Mouse (Mus musculus): Measurements from ENCODE around the gene Gpr35.

Gene Gpr35

DNA sequence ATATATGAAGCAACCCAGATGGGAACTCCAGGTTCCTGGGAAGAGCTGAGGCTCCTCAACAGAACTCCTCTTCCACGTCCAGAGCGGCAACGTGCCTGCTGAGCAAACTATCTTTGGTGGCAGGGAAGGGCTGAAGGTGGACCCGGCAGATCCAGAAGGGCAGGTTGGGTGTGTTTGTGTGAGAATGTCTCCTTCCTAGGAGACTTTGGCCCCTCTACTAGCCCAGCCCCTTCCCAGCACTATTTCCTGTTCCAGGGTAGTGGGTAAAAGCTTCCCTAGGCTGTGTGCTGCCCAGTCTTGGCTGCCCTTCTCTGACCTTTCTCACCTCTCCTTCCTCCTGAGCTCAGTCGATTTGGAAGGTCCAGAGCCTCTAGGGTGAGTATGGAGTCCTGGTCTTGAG lies at the start of gene Gpr35:
TSS of gene Gpr35 (plus strand) at position 259 of the 400 bp plus-strand sequence.
- peak in 1 of 2 experiments; percentile 8 for DNase-seq (ENCODE audit: low spot score in 2 of 2)

DNA sequence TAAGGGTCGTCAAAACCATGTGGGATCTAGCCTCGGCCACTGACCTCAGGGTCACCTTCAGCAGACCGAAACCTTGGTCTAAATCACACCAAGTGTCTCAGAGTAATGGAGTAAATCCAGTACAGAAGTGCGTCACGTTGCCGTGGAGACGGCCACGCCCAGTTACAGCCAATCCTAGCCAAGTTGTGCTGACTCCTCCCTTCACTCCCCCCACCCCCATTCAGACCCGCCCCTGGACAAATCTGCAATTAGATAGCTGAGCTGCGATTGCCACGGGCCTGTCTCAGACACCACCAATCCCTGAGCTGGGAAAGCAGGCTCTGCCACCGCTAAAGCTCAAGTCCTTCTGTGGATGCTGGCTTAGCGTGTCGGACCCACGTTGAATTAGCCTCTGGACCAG lies 47.9 kb upstream of the Gpr35 start, which contains the start of gene Ankmy1:
TSS of gene Ankmy1 (minus strand) at position 121 of the 400 bp plus-strand sequence.
- peak in 1 of 2 experiments; percentile 50 for DNase-seq (ENCODE audit: low spot score in 2 of 2)

DNA sequence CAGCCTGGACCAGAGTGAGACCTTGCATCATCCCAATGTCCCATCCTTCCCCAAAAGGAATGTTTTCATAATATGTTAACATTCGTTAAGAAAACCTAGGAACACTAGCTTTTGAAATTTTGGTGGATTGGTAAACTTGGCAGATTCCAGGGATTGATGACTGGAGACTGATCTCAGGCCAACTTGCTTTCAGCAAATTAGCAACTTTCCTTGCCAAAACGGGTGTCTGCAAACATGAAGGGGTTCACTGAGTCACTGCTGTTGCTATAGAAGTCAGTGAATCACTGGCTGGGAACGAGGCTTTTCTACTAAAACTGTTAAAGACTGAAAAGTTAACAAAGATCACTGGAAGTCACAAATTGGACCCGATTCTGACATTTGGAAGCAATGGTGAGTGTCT lies 47.0 kb upstream of the Gpr35 start:
- no peak for DNase-seq (ENCODE audit: low spot score in 2 of 2)

DNA sequence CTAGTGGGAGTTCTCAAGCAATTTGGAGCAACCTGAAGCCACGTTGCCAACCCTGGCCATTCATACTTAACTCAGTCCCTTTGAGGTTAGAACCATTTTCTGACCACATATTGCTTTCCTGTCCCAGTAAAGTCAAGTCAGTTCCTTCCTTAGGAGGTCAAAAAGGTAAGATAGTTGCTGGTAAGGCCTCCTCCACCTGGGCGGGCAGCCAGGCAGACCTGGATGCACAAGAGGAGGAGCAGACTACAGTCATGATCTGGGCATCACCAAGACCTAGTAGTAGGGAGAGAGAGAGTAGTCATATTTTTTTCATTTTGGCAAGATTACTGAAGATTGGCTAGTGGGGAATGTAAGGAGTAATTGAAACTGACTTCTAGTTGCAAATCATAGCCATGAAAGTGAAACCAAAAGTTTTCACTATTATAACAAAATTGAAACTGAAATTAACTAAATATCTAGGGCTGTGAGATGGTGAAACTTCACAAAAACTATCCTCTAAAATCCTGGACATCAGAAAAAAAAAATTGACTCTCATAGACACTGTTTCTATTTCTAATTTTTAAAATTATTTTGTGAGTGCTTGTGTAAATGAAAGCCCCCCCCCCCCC lies 44.9 kb upstream of the Gpr35 start:
- DNase-seq (ENCODE audit: low spot score in 2 of 2), result no peak

DNA sequence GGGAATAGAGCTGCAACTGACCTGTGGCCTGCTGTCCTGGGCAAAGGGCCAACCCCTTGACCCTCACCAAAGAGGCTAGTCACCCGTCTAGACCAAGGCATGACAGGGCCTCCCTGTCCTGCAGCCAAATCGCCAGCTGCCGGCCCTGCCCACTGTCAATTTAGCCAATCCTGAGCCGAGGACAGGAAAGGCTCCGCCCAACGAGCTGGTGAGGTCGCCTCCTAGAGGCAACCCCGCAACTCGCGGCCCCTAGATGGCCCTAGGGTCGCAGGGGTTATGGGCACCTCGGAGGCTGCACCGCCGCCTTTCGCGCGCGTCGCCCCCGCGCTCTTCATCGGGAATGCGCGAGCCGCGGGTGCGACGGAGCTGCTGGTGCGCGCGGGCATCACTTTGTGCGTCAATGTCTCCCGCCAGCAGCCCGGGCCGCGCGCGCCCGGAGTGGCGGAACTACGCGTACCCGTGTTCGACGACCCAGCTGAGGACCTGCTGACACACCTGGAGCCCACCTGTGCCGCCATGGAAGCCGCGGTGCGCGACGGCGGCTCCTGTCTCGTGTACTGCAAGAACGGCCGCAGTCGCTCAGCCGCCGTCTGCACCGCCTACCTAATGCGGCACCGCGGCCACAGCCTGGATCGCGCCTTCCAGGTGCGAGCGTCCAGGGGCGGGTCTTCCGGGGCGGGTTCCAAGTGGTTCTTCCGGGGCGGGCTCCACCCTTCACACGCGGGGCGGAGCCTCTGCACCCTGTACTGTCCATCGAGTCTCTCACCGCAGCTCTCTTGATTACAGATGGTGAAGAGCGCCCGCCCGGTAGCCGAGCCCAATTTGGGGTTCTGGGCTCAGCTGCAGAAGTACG lies 43.7 kb upstream of the Gpr35 start, which contains the start of gene Dusp28:
TSS of gene Dusp28 (plus strand) at position 203 of the 853 bp plus-strand sequence.
- peak; percentile 81 to 91 for DNase-seq (ENCODE audit: low spot score in 2 of 2)

DNA sequence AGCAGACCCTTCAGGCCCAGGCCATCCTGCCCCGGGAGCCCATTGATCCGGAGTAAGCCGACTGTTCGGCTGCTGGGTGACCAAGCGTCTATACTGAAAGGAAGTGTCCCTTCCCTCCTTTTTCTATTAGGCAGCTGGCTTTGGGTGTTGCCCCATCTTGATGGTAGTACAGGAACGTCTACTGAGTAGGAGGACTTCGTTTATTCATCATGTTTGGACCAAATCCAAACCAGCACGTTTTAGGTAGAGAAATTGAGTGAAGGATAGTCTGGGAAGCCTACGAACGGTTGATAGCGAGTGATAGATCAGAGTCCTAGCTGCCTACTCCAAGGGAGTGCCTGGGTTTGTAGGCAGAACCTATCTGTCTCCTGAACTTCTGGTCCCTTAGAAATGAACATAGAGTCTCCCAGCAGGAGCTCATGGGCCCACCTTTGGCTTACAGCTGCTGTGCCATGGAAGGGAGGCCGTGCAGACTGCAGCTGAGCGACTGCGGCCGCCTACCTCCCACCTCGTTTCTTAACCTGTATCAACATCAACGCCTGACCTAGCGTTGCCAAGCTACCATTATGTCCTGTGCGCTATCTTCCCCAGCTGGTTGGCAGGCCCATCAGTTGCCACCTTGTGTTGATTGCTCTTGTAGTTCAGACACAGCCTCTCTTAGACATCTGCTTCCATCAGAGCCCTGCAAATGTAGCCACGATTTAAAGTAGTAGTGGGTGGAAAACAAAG lies 42.9 kb upstream of the Gpr35 start:
- DNase-seq (ENCODE audit: low spot score in 2 of 2), result no peak

DNA sequence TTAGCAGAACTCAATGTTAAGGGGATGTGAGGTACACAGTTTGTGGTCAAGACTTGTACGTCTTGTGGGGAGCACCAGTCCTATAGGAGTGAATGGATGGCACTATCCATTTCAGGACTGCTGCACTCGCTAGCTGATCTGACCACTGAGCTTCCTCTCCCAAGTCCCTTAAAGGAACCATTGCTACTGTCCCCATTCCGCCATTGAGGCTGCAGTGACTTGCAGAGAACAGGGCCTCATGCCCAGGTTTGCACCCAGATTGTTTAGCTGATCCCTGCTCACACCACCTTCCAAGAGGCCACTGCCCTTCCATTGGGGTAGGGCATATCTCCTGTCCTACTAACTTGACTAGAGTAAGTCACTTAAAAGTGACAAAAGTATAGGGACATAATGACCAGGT lies 42.0 kb upstream of the Gpr35 start:
- no peak for DNase-seq (ENCODE audit: low spot score in 2 of 2)

DNA sequence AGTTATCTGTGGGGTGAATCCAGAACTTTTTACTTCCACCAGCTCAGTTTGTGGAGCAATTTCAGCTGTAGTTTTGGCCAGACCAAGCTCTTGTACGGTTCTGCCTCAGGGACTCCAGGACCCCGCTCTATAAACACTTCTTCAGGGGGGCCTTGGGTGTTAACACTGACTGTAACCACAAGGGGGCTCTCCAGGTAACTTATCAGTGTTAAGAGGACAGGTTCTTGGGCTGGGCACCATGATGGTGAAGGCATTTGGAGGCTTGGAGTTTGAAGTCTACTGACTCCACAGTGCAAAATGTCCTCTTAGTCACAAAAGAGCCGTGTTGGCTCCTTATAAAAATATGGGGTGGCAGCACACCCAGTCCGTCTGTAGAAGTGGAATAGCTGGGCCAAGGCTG lies 41.6 kb upstream of the Gpr35 start:
- no peak for DNase-seq (ENCODE audit: low spot score in 2 of 2)

DNA sequence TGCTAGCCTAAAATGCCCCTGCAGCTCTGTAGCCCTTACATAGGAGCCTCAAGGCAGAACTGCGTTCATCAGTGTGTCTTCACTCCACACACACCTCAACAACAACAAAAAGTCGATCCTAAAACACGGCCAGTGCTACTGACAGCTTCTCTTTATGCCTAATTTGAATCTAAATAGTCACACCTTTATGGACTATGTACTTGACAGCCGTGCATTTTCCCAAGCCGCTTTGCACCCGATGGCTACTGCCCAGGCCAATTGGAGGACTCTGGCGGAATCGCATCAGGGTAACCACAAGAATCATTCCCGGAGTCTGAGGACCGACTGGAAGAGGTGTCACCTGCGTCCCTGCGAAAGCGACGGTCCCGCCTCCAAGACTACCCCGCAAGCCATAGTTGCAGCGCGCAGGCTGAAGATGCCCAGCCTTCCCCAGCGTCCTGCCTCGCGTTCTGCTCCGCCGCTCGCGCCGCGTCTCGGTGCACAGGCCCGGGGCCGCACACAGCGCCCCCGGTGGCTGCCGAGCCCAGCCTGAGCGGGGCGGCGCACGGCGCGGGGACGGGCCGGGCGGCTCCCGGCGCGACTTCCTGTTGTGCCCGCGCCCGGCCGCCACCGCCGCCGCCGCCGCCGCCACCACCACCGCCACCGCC lies 40.3 kb upstream of the Gpr35 start, which contains the start of gene Rnpepl1:
TSS of gene Rnpepl1 (plus strand) at position 545 of the 647 bp plus-strand sequence.
- DNase-seq (ENCODE audit: low spot score in 2 of 2), result peak; percentile 77 to 86

DNA sequence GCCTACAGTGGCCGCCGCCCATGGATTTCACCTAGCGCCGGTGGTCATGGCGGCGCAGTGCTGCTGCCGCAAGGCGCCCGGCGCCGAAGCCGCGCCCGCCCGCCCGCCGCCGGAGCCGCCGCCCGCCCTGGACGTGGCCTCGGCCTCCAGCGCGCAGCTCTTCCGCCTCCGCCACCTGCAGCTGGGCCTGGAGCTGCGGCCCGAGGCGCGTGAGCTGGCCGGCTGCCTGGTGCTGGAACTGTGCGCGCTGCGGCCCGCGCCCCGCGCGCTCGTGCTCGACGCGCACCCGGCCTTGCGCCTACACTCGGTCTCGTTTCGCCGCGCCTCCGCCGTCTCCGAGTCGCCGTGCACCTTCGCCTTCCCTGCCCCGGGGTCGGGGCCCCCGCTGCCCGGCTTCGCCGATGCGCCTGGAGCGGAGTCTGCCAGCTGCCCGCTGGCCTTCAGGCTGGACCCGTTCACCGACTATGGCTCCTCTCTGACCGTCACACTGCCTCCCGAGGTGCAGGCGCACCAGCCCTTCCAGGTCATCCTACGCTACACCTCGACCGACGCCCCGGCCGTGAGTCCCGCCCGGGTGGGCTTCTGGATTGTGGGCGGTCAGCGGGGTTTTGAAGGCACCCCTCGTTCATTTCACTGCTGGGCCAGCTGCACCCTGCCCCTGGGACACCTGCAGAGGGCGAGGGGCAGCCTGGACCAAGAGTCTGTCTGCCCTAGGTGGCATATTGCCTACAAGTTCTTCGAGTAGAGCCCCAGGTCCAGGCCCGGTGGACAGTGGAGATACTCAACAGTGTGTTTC lies 39.5 kb upstream of the Gpr35 start:
- DNase-seq (ENCODE audit: low spot score in 2 of 2), result peak; percentile 68 to 73

DNA sequence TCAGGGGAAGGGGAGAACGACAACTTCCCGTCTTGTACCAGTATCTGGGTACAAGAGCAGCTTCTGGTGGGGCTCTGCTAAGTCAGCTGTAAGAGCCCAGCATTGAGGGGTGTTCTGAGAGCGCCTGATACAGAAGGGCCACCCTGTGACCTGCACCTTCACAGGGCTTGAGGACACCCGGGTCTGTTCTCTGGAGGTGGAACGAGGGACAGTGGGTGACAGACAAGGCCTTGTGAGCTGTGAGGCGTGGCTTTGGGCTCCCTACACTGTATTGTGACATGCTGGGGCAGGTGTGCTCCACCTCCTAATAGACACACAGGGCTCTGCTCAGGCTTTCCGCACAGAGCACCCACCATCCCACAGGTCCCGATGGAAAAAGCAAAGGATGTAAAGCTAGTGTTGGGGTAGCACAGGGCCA lies 38.9 kb upstream of the Gpr35 start:
- DNase-seq (ENCODE audit: low spot score in 2 of 2), result no peak

DNA sequence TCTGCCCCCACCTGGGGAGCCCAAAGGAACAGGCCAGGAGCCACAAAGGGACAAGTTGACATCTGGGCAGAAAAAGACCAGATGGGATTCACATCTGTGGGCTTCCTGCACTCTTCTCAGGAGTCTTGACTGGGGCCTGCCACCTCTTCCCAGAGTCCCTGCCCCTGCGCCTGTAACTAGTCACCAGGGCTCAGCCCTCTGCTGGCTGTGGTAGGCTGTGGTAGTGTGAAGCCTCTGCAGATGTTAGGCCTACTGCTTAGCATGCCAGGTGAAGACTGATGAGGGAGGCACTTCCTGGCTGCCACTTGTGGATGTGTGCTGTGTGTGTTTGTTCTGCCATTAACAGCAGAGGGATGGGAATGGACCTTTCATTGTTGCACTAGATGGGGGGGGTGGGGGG lies 38.4 kb upstream of the Gpr35 start:
- no peak for DNase-seq (ENCODE audit: low spot score in 2 of 2)

DNA sequence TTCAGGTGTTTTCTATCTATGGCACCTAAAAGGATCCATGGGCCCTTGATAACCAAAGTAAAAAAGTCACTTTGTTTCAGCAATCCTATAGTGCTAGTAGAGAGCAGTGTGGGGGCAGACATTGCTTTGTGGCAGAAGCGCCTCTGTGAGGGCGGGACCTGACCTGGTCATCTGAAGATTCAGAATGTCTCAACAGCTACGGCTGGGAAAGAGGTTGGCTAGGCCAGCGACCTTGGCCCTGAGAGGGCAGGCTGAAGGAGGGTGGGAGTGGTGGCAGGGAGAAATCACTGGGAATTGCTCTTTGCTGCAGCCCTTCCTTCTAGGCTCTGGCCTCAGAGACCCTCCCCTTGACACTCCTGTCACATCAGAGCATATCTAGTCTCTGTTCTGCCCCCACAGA lies 36.4 kb upstream of the Gpr35 start:
- no peak for DNase-seq (ENCODE audit: low spot score in 2 of 2)

DNA sequence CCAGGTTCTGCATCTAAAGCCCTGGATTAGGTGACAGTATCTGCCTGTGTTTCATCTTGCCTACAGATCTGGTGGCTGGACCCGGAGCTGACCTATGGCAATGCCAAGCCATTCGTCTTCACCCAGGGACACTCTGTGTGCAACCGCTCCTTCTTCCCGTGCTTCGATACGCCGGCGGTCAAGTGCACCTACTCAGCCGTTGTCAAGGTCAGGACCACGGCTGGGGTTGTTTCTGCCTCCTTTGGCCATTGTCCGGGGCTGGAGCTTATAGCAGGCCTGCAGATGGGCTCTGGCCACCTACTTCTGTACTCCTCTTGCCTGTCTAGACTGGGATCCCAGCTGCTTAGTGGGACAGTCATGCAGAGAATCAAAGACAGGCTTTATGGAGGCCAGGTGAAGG lies 35.7 kb upstream of the Gpr35 start:
- DNase-seq (ENCODE audit: low spot score in 2 of 2), result no peak

DNA sequence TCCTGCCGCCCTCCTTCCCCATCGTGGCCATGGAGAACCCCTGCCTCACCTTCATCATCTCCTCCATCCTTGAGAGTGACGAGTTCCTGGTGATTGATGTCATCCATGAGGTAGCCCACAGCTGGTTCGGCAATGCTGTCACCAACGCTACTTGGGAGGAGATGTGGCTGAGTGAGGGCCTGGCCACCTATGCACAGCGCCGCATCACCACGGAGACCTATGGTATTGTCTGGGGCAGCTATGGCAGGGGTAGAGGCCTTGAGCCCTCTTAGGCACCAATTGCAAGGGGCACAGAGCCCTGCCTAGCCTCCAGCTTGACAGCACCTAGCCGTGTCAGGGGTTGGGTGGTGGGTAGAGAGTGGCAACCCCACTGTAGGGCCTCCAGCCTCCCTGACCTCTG lies 33.9 kb upstream of the Gpr35 start:
- no peak for DNase-seq (ENCODE audit: low spot score in 2 of 2)

DNA sequence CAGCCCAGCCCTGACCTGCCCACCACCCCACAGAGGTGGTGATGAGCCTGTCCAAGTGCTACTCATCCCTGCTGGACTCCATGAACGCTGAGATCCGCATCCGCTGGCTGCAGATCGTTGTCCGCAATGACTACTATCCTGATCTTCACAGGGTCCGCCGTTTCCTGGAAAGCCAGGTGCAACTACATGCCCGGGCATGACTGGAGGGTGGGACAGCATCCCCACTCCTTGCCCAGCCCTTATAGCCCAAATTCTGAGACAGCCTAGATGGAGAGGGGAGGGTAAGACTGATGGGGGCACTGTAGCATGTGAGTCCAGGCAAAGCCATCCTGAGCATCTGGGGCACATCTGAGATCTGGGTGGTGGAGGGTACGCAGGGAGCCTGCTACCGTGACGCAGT lies 31.5 kb upstream of the Gpr35 start:
- DNase-seq (ENCODE audit: low spot score in 2 of 2), result peak in 1 of 2 experiments; percentile 12

DNA sequence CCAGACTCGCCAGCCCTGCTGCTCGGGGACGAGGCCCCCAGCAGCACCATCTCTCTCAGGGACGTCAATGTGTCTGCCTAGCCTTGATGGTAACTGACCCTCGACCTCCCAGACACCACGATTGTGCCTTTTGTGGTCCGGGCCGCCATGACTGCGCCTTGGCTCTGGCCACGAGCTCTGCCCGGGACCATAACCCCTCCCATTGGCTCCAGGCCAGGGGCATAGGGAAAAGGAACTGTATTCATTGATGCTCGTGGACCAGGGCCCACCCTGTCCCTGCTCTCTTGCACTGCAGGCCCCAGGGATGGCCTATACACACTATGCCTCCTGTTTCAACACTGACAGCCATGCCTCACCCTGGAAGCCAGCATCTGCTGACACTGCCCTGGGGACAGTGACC lies 30.9 kb upstream of the Gpr35 start:
- peak in 1 of 2 experiments; percentile 15 for DNase-seq (ENCODE audit: low spot score in 2 of 2)

DNA sequence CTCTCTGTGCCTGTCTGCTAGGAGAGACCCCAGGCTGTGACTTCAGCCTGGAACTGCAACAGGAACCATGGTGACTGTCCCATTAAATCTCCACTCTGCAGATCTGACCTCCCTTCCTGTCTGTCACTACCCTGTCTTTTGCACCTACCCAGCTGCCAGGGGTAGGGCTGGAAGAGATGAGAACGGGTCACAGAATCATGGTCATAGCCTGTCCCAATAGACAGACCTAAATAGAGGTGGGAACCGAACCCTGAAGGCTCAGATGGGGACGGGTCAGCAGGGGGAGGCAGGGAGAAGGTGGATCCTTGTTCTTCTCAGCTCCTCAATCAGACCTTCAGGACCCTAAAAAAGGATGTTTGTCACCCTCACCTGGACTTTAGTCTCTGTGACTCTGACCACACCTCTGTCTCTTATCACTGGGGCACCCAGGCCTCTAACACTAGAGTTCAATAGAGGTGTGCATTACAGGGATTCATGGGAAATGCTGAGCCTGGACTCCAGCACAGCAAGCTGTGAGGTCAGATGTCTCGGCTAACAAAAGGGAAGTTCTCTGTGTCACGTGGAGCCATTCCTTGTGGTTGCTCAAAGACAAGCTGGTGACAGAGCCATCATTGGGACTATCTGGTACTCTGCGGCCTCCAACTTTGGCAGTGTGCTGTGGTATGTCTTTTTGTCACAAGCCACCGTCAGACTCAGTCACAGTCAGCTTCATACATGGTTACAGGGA lies 30.0 kb upstream of the Gpr35 start:
- DNase-seq (ENCODE audit: low spot score in 2 of 2), result no peak

DNA sequence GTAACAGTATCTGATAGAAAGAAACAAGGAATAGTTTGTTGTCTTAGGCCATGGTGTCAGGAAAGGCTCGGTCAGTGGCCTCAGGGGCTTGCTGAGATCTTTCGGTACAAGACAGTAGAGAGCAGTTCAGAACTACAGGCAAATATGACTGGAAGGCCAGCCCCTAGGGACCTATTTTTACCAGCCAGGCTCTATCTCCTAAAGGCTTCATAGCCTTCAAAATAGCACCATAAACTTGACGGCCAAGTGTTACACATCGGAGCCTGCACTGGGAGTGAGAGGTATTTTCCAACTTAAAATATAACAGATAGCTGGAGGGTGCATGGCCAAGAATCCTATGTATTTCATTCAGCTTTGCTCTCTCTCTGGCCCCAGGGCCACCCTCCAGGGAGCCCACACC lies 29.2 kb upstream of the Gpr35 start:
- no peak for DNase-seq (ENCODE audit: low spot score in 2 of 2)

DNA sequence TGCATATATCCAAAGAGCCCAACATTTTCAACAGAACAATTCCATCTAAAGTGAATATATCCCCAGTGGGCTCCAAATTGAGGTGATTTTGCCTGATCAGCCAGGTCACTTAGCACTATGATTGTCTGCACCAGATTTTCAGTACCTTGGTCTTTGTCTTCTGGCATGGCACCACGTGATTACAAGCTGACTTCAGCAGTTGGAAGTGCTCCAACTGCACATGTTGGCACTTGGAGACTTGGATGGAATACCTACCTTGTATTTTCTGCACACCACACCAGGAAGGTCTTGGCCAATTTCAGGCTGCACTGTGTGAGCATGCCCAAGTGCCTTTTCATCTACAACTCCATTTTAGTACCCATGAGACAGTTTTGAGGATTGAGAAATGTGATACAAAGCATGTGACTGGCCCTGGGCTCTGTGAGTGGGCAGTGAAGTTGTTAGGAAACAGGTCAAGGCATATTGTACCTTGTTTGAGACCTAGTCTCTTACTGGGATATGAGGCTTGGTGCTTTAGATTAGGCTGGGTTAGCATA lies 20.4 kb upstream of the Gpr35 start:
- DNase-seq (ENCODE audit: low spot score in 2 of 2), result no peak
